Mouse (Mus musculus) liver, postnatal 0 days (tissue): ENCODE data around the gene Mocs1.

Experiments
- CTCF ChIP-seq: sonication (generic); IDR thresholded peaks from 2 replicates; pipeline ENCODE4 v1.5.1; 2016; ENCODE audit warnings: antibody characterized with exemption, low read depth
- EP300 ChIP-seq: IDR thresholded peaks from 2 replicates; pipeline ENCODE4 v1.6.1; 2016; ENCODE audit warnings: antibody characterized with exemption, low read depth, mild to moderate bottlenecking

DNA sequence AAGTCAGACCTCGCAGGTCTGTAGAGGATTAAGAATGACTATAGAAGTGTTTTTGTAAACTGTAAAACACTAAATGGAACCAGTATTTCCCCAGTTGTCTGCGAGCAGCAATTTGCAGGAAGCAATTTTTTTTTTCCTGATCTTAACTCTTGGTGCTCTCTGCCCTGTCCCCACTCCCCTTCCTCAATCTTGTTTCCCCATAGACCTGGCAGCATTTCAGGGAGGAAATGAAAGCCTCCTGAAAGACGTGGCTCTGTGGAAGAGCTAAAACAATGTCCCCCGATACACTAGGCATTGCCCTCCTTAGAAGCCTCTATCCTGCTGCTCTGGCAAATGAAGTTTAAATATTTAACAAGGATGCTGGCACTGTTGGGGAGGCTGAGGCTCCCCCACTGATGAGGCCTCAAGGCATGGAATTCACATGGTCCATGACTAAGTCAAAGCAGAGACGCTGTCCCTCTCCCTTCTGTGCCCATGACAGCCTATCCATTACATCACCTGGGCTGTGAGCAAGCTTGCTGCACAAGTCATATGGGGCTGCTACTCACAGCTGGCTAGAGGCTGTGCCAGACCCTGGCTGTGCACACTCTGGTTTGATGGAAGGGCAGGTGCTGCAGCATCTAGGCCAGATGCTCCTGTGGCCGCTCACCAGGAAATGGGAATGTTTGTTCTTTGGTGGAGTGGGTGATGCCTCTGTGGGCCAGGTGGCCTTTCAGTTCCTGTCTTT, 43.8 kb upstream of the Mocs1 start:
- TF ChIP-seq CTCF (no peak), EP300 (no peak)
